9 mouse cellular contexts compared by ENCODE assay signal in genomic region chr10:42294392-42294791, GRCm38 (mm10).
"Had no signal": no experiment of that assay in that cellular context is flagged by ENCODE, and none has a peak within 500 bp of the region (broad histone marks: within the 10 kb centered on the region; RNA-seq: fewer than 3 reads in every experiment).

No protein-coding gene starts in this region.

- H3K36me3 ChIP-seq: intestine, embryonic 15.5 days; limb, embryonic 15.5 days; midbrain, embryonic 12.5 days; neural tube, embryonic 15.5 days had no signal

- DNase-seq: kidney, postnatal 10 days; thymus, adult 18-20 months; thymus, postnatal 25 days had no signal

- H3K27ac ChIP-seq: intestine, embryonic 15.5 days; left cerebral cortex, adult 2 months; limb, embryonic 15.5 days; liver, embryonic 14.5 days; midbrain, embryonic 12.5 days; neural tube, embryonic 15.5 days had no signal

- H3K27me3 ChIP-seq: intestine, embryonic 15.5 days; limb, embryonic 15.5 days; midbrain, embryonic 12.5 days; neural tube, embryonic 15.5 days had no signal

- H3K4me1 ChIP-seq: intestine, embryonic 15.5 days; limb, embryonic 15.5 days; midbrain, embryonic 12.5 days; neural tube, embryonic 15.5 days had no signal

- ATAC-seq: intestine, embryonic 15.5 days had no signal

- H3K4me3 ChIP-seq: intestine, embryonic 15.5 days; left cerebral cortex, adult 2 months; limb, embryonic 15.5 days; midbrain, embryonic 12.5 days; neural tube, embryonic 15.5 days had no signal
